Mouse (Mus musculus) heart, adult 8-10 months (tissue): ENCODE data around the gene Galnt11. TPM values are rescaled to one million over a fixed set of nuclear protein-coding genes. Genes with fewer than 3 reads are reported as not detected.
A peak's percentile ranks its signal among the peaks of the same experiment; 100 is the strongest.

Experiments
- DNase-seq: peaks from one replicate; pipeline ENCODE4 v3.0.0; 2022; ENCODE audit warnings: low spot score
- total RNA-seq, 4 experiments: library from RNA; stranded (reverse); gene quantifications; 2 replicates each; pipeline ENCODE4 v1.2.4; 2022

Gene Galnt11
- total RNA-seq, 4 experiments from 2014 or later: 19.5 to 21.8 (median 19.8) TPM

GRCm38 (mm10) chr5:25254491-25254890 lies 32.8 kb downstream of the Galnt11 start:
- no peak for DNase-seq

GRCm38 (mm10) chr5:25256686-25257085 lies 35.0 kb downstream of the Galnt11 start:
- no peak for DNase-seq

- no peak for DNase-seq
Observed at GRCm38 (mm10) chr5:25261452-25261851, 39.7 kb downstream of the Galnt11 start.

GRCm38 (mm10) chr5:25262266-25262665 lies 40.6 kb downstream of the Galnt11 start:
- DNase-seq: no peak

GRCm38 (mm10) chr5:25268258-25268888 lies 46.7 kb downstream of the Galnt11 start:
- DNase-seq: no peak

GRCm38 (mm10) chr5:25275629-25276028 lies 53.9 kb downstream of the Galnt11 start:
- no peak for DNase-seq

GRCm38 (mm10) chr5:25276365-25276764 lies 54.7 kb downstream of the Galnt11 start:
- DNase-seq: no peak

GRCm38 (mm10) chr5:25283988-25284387 lies 62.3 kb downstream of the Galnt11 start:
- DNase-seq: no peak

- no peak for DNase-seq
Observed at GRCm38 (mm10) chr5:25296830-25297229, 75.1 kb downstream of the Galnt11 start.

GRCm38 (mm10) chr5:25310226-25310625 lies 88.5 kb downstream of the Galnt11 start:
- DNase-seq: no peak

GRCm38 (mm10) chr5:25313881-25314280 lies 92.2 kb downstream of the Galnt11 start:
- DNase-seq: peak; percentile 15

Other genes with a start within 250 kb of the Galnt11 start
- gene Prkag2, start 121.3 kb upstream of the Galnt11 start, total RNA-seq: 10 to 100 TPM; 26.9 to 39.0 (median 30.5) TPM
- gene Galntl5, start 40.4 kb upstream of the Galnt11 start, total RNA-seq: not detected
- not detected for gene E130116L18Rik, start 1.2 kb downstream of the Galnt11 start, total RNA-seq